Mouse (Mus musculus) small intestine, adult 2 months (tissue): ENCODE results near the gene Sltm. TPM values are rescaled to one million over a fixed set of nuclear protein-coding genes. Genes with fewer than 3 reads are reported as not detected.

Experiments used
- H3K27ac ChIP-seq: fragments of 200-500 bp; 2 replicates; pipeline ENCODE4 v1.5.1; 2012; ENCODE audit warnings: low read depth, low read length, control low read depth, inconsistent platforms; ENCODE audit not compliant: insufficient read depth
- H3K27me3 ChIP-seq: fragments of 200-500 bp; 2 replicates; pipeline ENCODE4 v1.6.1; 2012; ENCODE audit warnings: mild to moderate bottlenecking, moderate library complexity, low read length, inconsistent platforms; ENCODE audit not compliant: control insufficient read depth, insufficient read depth
- H3K36me3 ChIP-seq: fragments of 200-500 bp; 2 replicates; pipeline ENCODE4 v1.6.1; 2012; ENCODE audit warnings: mild to moderate bottlenecking, low read length, control low read depth, inconsistent platforms; ENCODE audit not compliant: control insufficient read depth, insufficient read depth
- H3K4me1 ChIP-seq: fragments of 200-500 bp; 2 replicates; pipeline ENCODE4 v1.6.1; 2012; ENCODE audit warnings: low read length, inconsistent platforms, mixed read lengths; ENCODE audit not compliant: control insufficient read depth, insufficient read depth, insufficient read length
- H3K4me3 ChIP-seq: fragments of 200-500 bp; 2 replicates; pipeline ENCODE4 v1.5.1; 2012; ENCODE audit warnings: low read depth, mild to moderate bottlenecking, control low read depth, inconsistent platforms, low read length, moderate library complexity
- CTCF ChIP-seq: fragments of 200-500 bp; IDR thresholded peaks from 2 replicates; pipeline ENCODE4 v1.5.1; 2012; ENCODE audit warnings: low read depth, mild to moderate bottlenecking, control low read depth, inconsistent platforms, low read length, moderate library complexity, mixed read lengths; ENCODE audit not compliant: insufficient replicate concordance, insufficient read length; ENCODE audit errors: extremely low read depth
- POLR2A ChIP-seq: fragments of 200-500 bp; IDR thresholded peaks from 2 replicates; pipeline ENCODE4 v1.6.1; 2012; ENCODE audit warnings: low read depth, mild to moderate bottlenecking, control low read depth, inconsistent platforms, low read length, moderate library complexity
- WGBS: fragments of 180-500 bp; shearing (Covaris S2); methylation state at CpG from one replicate; pipeline ENCODE4 v1.1.7; 2018; 5-methylcytosine and 5-hydroxymethylcytosine counted together
- polyA plus RNA-seq: library from polyadenylated mRNA; depleted of rRNA; stranded (reverse); fragments of >200 nt; gene quantifications from 2 replicates; pipeline ENCODE4 v1.2.3, GENCODE M21; 2012; rRNA removed

The Sltm gene
- polyA plus RNA-seq, 1 experiment: 4.2 TPM

DNA sequence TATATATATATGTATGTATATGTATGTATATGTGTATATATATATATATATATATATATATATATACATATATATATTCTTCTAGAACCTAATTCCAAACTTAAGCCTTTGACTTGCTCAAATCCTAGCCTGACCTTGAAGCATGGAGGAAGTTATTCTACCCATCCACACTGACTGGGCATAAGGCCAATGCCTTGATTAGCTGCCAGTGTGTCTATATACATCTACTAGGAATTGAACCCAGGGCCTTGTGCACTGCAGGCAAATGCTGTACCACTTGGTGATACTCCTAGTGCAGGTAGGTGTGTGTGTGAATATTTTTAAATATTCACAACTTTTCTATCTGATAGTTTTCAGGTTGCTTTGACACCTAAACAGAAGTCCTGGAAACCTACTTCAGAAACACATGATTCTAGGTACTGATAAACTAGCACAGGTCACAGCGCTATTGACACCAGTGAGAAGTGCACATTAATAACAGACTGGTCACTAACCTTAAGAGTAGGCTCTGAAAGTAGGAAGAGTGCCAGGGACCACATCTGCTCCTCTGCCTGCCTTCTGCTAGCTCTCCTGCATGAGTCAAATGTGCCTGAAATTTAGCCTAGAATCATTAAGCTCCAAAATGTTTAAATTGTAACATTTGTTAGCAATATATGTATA, 59.8 kb downstream of the Sltm start:
- TF ChIP-seq CTCF (no peak), POLR2A (no peak)
- H3K27me3 ChIP-seq: no peaks in the 10 kb centered on the region
- WGBS: 82% methylated on average over 1 of the region's 1 CpGs
- peaks cover 45% of the 10 kb centered on the region for H3K36me3 ChIP-seq
- no peak overlapping the region for H3K27ac ChIP-seq
- H3K4me1 ChIP-seq: no peaks in the 10 kb centered on the region
- H3K4me3 ChIP-seq: no peak overlapping the region

DNA sequence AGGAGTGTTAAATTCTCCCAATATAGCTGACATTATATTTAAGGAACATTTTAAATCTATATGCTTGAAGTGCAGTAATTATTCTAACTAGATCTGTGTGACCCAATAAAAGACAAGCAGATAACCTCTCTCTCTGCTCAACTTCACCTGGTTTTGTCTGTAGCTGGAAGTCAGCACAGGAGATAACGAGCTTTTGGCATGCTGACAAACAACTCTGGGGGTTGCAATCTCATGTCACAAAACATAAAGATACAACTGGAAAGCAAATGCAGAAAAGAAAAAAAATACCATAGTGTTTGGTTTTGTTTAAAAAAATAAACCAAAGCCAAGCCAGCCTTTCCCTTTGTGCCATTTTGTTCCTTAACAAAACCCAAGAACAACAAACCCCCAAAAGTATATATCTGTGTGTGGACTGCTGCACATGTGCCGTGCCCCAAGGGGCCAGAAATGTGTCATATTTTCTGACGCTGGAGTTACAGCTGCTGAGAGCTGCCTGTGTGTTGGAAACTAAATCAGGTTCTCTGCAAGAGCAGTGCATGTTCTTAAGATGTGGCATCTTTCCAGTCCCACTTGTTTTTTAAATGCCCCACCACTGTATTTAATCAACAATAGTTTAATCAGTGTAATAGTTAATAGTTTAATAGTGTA, 68.6 kb downstream of the Sltm start:
- no peak overlapping the region for H3K27ac ChIP-seq
- peaks cover 59% of the 10 kb centered on the region for H3K36me3 ChIP-seq
- WGBS: 73% methylated on average over 3 of the region's 3 CpGs
- TF ChIP-seq POLR2A (no peak), CTCF (no peak)
- H3K27me3 ChIP-seq: no peaks in the 10 kb centered on the region
- H3K4me1 ChIP-seq: no peaks in the 10 kb centered on the region
- H3K4me3 ChIP-seq: no peak overlapping the region

DNA sequence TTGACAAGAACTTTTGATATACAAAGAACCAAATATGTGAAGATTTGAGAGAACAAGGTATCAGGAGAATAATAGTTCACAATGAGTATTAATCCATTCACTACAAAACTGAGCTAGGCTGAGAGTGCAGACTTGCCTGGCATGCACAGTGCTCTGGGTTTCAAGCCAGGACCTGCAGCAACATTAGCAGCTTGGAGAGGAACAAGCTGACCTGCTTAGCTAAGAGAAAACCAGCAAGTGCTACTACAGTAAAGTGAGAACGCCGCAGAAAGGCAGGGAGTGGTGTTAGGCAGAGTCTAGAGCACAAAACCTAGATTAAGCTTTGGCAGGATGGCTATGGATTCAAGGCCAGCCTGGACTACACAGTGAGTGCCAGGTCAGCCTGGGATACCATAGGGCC, 87.2 kb downstream of the Sltm start:
- Histone ChIP-seq H3K27ac (no peak overlapping the region), H3K27me3 (no peaks in the 10 kb centered on the region), H3K4me3 (no peak overlapping the region), H3K36me3 (peaks cover 20% of the 10 kb centered on the region), H3K4me1 (no peaks in the 10 kb centered on the region)
- no peak for TF ChIP-seq CTCF
- TF ChIP-seq POLR2A: no peak
- 88% methylated on average over 2 of the region's 2 CpGs for WGBS

DNA sequence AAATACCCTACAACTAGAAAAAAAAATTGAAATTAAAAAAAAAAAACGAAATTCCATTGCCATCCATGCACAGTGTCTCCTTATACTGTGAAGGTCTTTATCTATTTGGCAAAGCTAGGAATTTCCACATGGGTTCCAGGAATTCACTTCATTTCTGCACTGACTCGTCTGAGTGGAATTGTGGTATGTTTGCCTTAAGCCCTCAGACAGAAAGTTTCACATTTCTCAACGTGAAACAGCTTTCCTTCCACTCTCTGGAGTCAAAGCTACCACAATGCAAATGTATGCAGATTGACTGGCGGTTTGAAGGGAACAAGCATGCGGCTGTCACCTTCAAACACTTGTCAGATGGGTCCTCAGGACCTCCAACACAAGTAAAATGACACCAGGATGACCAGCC, 89.1 kb downstream of the Sltm start:
- no peak for TF ChIP-seq POLR2A
- no peak for TF ChIP-seq CTCF
- no peaks in the 10 kb centered on the region for H3K27me3 ChIP-seq
- no peaks in the 10 kb centered on the region for H3K4me1 ChIP-seq
- 53% methylated on average over 5 of the region's 5 CpGs for WGBS
- H3K4me3 ChIP-seq: no peak overlapping the region
- no peak overlapping the region for H3K27ac ChIP-seq
- peaks cover 10% of the 10 kb centered on the region for H3K36me3 ChIP-seq

DNA sequence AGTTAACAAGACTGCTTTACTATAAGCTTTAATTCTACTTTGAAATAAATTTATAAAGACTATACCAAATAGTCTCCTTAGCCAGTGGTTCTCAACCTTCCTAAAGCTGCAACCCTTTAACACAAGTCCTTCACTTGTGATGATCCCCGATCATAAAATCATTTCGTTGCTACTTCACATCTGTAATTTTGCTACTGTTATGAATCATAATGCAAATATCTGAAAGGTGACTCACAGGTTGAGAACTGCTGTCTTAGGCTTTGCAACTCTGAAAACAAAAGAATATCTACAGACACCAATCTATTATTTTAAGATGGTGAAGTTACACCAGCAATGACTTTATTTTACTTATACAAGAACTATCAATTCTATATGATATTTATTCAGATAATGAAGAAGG, 94.2 kb downstream of the Sltm start:
- WGBS: 46% methylated on average over 2 of the region's 2 CpGs
- no peak overlapping the region for H3K4me3 ChIP-seq
- no peak for TF ChIP-seq POLR2A
- TF ChIP-seq CTCF: no peak

More for the DNA sequence above, 94.2 kb downstream of the Sltm start:
- no peaks in the 10 kb centered on the region for H3K27me3 ChIP-seq
- no peaks in the 10 kb centered on the region for H3K4me1 ChIP-seq
- H3K36me3 ChIP-seq: peaks cover 6% of the 10 kb centered on the region
- H3K27ac ChIP-seq: no peak overlapping the region

Other genes starting within 250 kb of the Sltm start
- 6.4 and 17.6 TPM in 2 replicates for gene Ccnb2, start 121.2 kb upstream of the Sltm start, polyA plus RNA-seq
- 17.1 and 35.3 TPM in 2 replicates for gene Rnf111, start 39.0 kb upstream of the Sltm start, polyA plus RNA-seq
- 0.44 and 3.3 TPM in 2 replicates for gene Gm10642, start 113.5 kb downstream of the Sltm start, polyA plus RNA-seq
- 5.5 and 12.0 TPM in 2 replicates for gene Mindy2, start 114.4 kb downstream of the Sltm start, polyA plus RNA-seq
- 10.5 and 33.3 TPM in 2 replicates for gene Adam10, start 136.2 kb downstream of the Sltm start, polyA plus RNA-seq